Mouse (Mus musculus) neural tube, embryonic 14.5 days (tissue): ENCODE measurements around the gene AF067061. TPM values are rescaled to one million over a fixed set of nuclear protein-coding genes. Genes with fewer than 3 reads are reported as not detected.

Experiments used
- polyA plus RNA-seq: library from polyadenylated mRNA; unstranded; fragments of >200 nt; fragmentation: Nextera tagmentation; extraction: Ambion mirVana; gene quantifications from 2 replicates; pipeline ENCODE4 v1.2.1, GENCODE M21; 2014

AF067061 gene
- polyA plus RNA-seq, 1 experiment from 2014 or later: not detected

Other genes with a start within 250 kb of the AF067061 start
- not detected in 2 replicates for gene Gm36079, start 236.1 kb upstream of the AF067061 start, polyA plus RNA-seq
- gene Gm21188, start 210.9 kb upstream of the AF067061 start, polyA plus RNA-seq: not detected in 2 replicates
- not detected in 2 replicates for gene Gm20767, start 122.9 kb upstream of the AF067061 start, polyA plus RNA-seq
- not detected in 2 replicates for gene Gm21818, start 90.7 kb upstream of the AF067061 start, polyA plus RNA-seq
- gene Gm21762, start 47.2 kb upstream of the AF067061 start, polyA plus RNA-seq: not detected in 2 replicates
- gene Gm21731, start 24.0 kb upstream of the AF067061 start, polyA plus RNA-seq: not detected in 2 replicates
- gene BC147527, start 37.3 kb downstream of the AF067061 start, polyA plus RNA-seq: 0.27 TPM in 1 of 2 replicates, not detected in the other
- gene Tcstv3, start 53.8 kb downstream of the AF067061 start, polyA plus RNA-seq: not detected in 2 replicates